Mouse (Mus musculus) forebrain, embryonic 15.5 days (tissue): Measurements from ENCODE around the gene Rdh16. TPM values are rescaled to one million over a fixed set of nuclear protein-coding genes. Genes with fewer than 3 reads are reported as not detected.
"Not testable (repeated sequence)": the region's sequence is repeated elsewhere in the genome, so short reads cannot be mapped to it uniquely, and the experiment has no call there.

ENCODE experiments used
- ATAC-seq: fragments of 200-750 bp; cut with Nextera tagmentation; replicated peaks from 2 replicates; pipeline ENCODE4 v1.8.0; 2017; ENCODE audit warnings: mild to moderate bottlenecking, moderate TSS enrichment, moderate library complexity
- H3K27ac ChIP-seq: fragments of 300-500 bp; sonication (generic); replicated peaks from 2 replicates; pipeline ENCODE4 v1.5.1; 2015; ENCODE audit warnings: mild to moderate bottlenecking, inconsistent platforms
- H3K27me3 ChIP-seq: fragments of 300-500 bp; sonication (generic); 2 replicates; pipeline ENCODE4 v1.6.1; 2015; ENCODE audit warnings: inconsistent platforms
- H3K36me3 ChIP-seq: fragments of 300-500 bp; sonication (generic); 2 replicates; pipeline ENCODE4 v1.6.1; 2015; ENCODE audit warnings: mild to moderate bottlenecking, inconsistent platforms
- H3K4me1 ChIP-seq: fragments of 300-500 bp; sonication (generic); 2 replicates; pipeline ENCODE4 v1.6.1; 2015; ENCODE audit warnings: inconsistent platforms
- H3K4me2 ChIP-seq: fragments of 300-500 bp; sonication (generic); replicated peaks from 2 replicates; pipeline ENCODE4 v1.6.1; 2015; ENCODE audit warnings: mild to moderate bottlenecking, inconsistent platforms
- H3K4me3 ChIP-seq: fragments of 300-500 bp; sonication (generic); 2 replicates; pipeline ENCODE4 v1.5.1; 2015; ENCODE audit warnings: mild to moderate bottlenecking, inconsistent platforms
- H3K9ac ChIP-seq: fragments of 300-500 bp; sonication (generic); replicated peaks from 2 replicates; pipeline ENCODE4 v1.6.1; 2015; ENCODE audit warnings: mild to moderate bottlenecking, inconsistent platforms
- H3K9me3 ChIP-seq: fragments of 300-500 bp; sonication (generic); 2 replicates; pipeline ENCODE4 v1.6.1; 2016; ENCODE audit warnings: inconsistent platforms
- WGBS: fragments of 180-500 bp; shearing (Covaris S2); methylation state at CpG from one replicate; pipeline ENCODE4 v1.1.7; 2015; ENCODE audit warnings: mixed read lengths; 5-methylcytosine and 5-hydroxymethylcytosine counted together
- polyA plus RNA-seq: library from polyadenylated mRNA; unstranded; fragments of >200 nt; fragmentation: Nextera tagmentation; extraction: Ambion mirVana; gene quantifications from 2 replicates; pipeline ENCODE4 v1.2.1, GENCODE M21; 2015

Rdh16 gene
- polyA plus RNA-seq, 1 experiment from 2014 or later, result not detected

GRCm38 (mm10) chr10:127886551-127886950 is 85.6 kb downstream of the Rdh16 start:
- no peak overlapping the region for H3K27ac ChIP-seq
- ATAC-seq, result no peak

GRCm38 (mm10) chr10:127886971-127887370 is 86.0 kb downstream of the Rdh16 start:
- no peak overlapping the region for H3K27ac ChIP-seq
- ATAC-seq, result no peak
- 81% methylated on average over 4 of the region's 4 CpGs for WGBS

More at GRCm38 (mm10) chr10:127886551-127886950, 85.6 kb downstream of the Rdh16 start:
- Histone ChIP-seq H3K4me3 (no peak overlapping the region), H3K27me3 (no peaks in the 10 kb centered on the region), H3K4me1 (peaks cover 4% of the 10 kb centered on the region; the same call in 1 of the 2 replicates), H3K9ac (no peak overlapping the region), H3K36me3 (no peaks in the 10 kb centered on the region), H3K9me3 (no peaks in the 10 kb centered on the region), H3K4me2 (no peak overlapping the region)
- 73% methylated on average over 1 of the region's 1 CpGs for WGBS

GRCm38 (mm10) chr10:127888605-127889004 is 87.7 kb downstream of the Rdh16 start, which contains the start of gene Rdh7:
TSS of gene Rdh7 (minus strand) at chr10:127888817.
- peaks cover 4% of the 10 kb centered on the region; the same call in 1 of the 2 replicates for H3K4me1 ChIP-seq
- ATAC-seq, result no peak
- no peaks in the 10 kb centered on the region for H3K9me3 ChIP-seq
- H3K4me3 ChIP-seq, result no peak within 1 kb of the TSS
- H3K9ac ChIP-seq, result no peak within 1 kb of the TSS
- H3K36me3 ChIP-seq, result no peaks in the 10 kb centered on the region
- H3K27ac ChIP-seq, result no peak within 1 kb of the TSS
- no peak within 1 kb of the TSS for H3K4me2 ChIP-seq
- no peaks in the 10 kb centered on the region for H3K27me3 ChIP-seq

More at GRCm38 (mm10) chr10:127886971-127887370, 86.0 kb downstream of the Rdh16 start:
- Histone ChIP-seq H3K36me3 (no peaks in the 10 kb centered on the region), H3K4me1 (peaks cover 4% of the 10 kb centered on the region; the same call in 1 of the 2 replicates), H3K27me3 (no peaks in the 10 kb centered on the region), H3K9me3 (no peaks in the 10 kb centered on the region), H3K4me2 (no peak overlapping the region), H3K4me3 (no peak overlapping the region), H3K9ac (no peak overlapping the region)

- no peak for ATAC-seq
- Histone ChIP-seq H3K36me3 (no peaks in the 10 kb centered on the region), H3K4me1 (peaks cover 4% of the 10 kb centered on the region; the same call in 1 of the 2 replicates), H3K9ac (no peak overlapping the region), H3K4me2 (no peak overlapping the region), H3K27me3 (no peaks in the 10 kb centered on the region), H3K9me3 (no peaks in the 10 kb centered on the region), H3K4me3 (no peak overlapping the region), H3K27ac (no peak overlapping the region)
- WGBS, result 75% methylated on average over 1 of the region's 1 CpGs
These were observed 90.5 kb downstream of the Rdh16 start for GRCm38 (mm10) chr10:127891481-127891880.

DNA sequence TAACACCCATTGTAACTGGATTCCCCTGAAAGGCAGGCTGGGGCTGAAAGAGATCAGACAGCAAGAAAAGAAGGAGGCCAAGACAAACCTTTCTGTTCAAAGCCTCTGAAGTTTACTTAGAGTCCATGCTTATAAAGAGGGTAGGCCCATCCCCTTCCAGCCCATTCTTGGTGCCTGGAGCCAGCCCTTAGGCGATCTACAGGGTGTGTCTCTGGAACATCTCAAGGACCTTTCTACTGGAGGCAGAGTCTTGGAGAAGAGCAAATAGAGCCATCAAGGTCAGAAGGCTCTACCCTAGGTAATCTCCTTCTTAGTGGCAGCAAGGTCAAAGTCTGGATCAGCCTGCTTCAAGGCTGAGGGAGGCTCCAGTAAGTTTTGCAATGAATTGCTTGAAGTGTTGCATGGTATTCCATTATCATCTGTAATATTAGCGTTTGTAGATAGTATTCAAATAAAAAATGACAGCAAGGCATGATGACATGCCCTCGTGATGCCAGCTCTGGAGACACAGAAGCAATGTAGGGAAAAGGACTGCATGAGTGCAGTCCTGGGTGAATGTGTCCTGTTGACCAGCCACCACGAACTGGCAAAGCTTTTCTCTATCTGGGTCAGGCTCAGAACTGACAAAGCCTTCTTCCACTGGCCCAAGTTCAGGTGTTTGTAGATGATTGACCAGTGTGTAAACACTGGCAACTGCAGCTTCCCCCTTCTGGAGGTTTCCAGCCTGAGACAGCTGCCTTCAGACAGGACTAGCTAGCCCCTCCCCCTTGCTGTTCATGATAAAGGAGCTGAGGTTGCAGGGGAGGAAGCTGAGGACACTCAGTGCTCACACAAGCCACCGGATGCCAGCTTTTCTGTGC is 92.4 kb downstream of the Rdh16 start:
- not testable (repeated sequence) for H3K4me2 ChIP-seq, H3K4me3 ChIP-seq, H3K36me3 ChIP-seq, H3K9me3 ChIP-seq, H3K4me1 ChIP-seq, ATAC-seq, H3K27me3 ChIP-seq, H3K9ac ChIP-seq, H3K27ac ChIP-seq
- 71% methylated on average over 5 of the region's 5 CpGs for WGBS

Other genes starting within 250 kb of the Rdh16 start
- gene Lrp1, start 180.0 kb upstream of the Rdh16 start, polyA plus RNA-seq, result 93.1 and 95.7 TPM in 2 replicates
- gene Stat6, start 158.2 kb upstream of the Rdh16 start, polyA plus RNA-seq, result 3.4 and 3.7 TPM in 2 replicates
- 4.8 and 5.8 TPM in 2 replicates for gene Nemp1, start 134.3 kb upstream of the Rdh16 start, polyA plus RNA-seq
- 2.9 and 3.9 TPM in 2 replicates for gene Nab2, start 132.6 kb upstream of the Rdh16 start, polyA plus RNA-seq
- gene Myo1a, start 96.0 kb upstream of the Rdh16 start, polyA plus RNA-seq, result 0.87 and 1.1 TPM in 2 replicates
- gene Tac2, start 76.7 kb upstream of the Rdh16 start, polyA plus RNA-seq, result 4.5 and 6.6 TPM in 2 replicates
- 4.0 and 4.1 TPM in 2 replicates for gene Zbtb39, start 61.6 kb upstream of the Rdh16 start, polyA plus RNA-seq
- 0.60 and 0.74 TPM in 2 replicates for gene Gpr182, start 49.4 kb upstream of the Rdh16 start, polyA plus RNA-seq
- gene Rdh1, start 41.4 kb upstream of the Rdh16 start, polyA plus RNA-seq, result not detected in 2 replicates
- gene Rdh16f1, start 41.4 kb upstream of the Rdh16 start, polyA plus RNA-seq, result not detected in 2 replicates
- 0.22 and 0.24 TPM in 2 replicates for gene Rdh9, start 24.8 kb upstream of the Rdh16 start, polyA plus RNA-seq
- not detected in 2 replicates for gene Rdh19, start 48.8 kb downstream of the Rdh16 start, polyA plus RNA-seq
- not detected in 2 replicates for gene Rdh16f2, start 65.3 kb downstream of the Rdh16 start, polyA plus RNA-seq
- gene Rdh7, start 87.7 kb downstream of the Rdh16 start, polyA plus RNA-seq, result not detected in 2 replicates
- not detected in 2 replicates for gene Sdr9c7, start 97.4 kb downstream of the Rdh16 start, polyA plus RNA-seq
- not detected in 2 replicates for gene Hsd17b6, start 206.5 kb downstream of the Rdh16 start, polyA plus RNA-seq
- gene Prim1, start 214.0 kb downstream of the Rdh16 start, polyA plus RNA-seq, result 61.6 and 62.3 TPM in 2 replicates
- 599 and 612 TPM in 2 replicates for gene Naca, start 234.4 kb downstream of the Rdh16 start, polyA plus RNA-seq